In genomic region chr16:32784840-32785239, GRCm38 (mm10) we compare ENCODE assay signal across 12 mouse cellular contexts. TPM values are rescaled to one million over a fixed set of nuclear protein-coding genes. Genes with fewer than 3 reads are reported as not detected.
DNase-seq lines count a peak whose midpoint lies in the region; ATAC-seq lines count a peak whose summit lies in the region.
"Had no signal": no experiment of that assay in that cellular context is flagged by ENCODE, and none has a peak within 500 bp of the region (broad histone marks: within the 10 kb centered on the region; RNA-seq: fewer than 3 reads in every experiment).

No protein-coding gene starts in this region.

- ATAC-seq in forebrain, embryonic 14.5 days, result peak; percentile 57; the same call in 1 of the 2 replicates
- no peak for ATAC-seq in forebrain, embryonic 15.5 days (replicated peaks)

- 79% methylated on average over 13 of the region's 13 CpGs for WGBS in forebrain, embryonic 14.5 days
- 65% methylated on average over 13 of the region's 13 CpGs for WGBS in forebrain, embryonic 15.5 days
- 83% methylated on average over 13 of the region's 13 CpGs for WGBS in hindbrain, embryonic 10.5 days

- no peak overlapping the region for H3K9ac ChIP-seq in forebrain, embryonic 14.5 days (ENCODE audit: low read length)
- H3K9ac ChIP-seq in forebrain, embryonic 15.5 days (replicated peaks), result no peak overlapping the region
- H3K9ac ChIP-seq: heart, embryonic 13.5 days; liver, embryonic 13.5 days had no signal

- no peak overlapping the region for H3K4me3 ChIP-seq in forebrain, embryonic 14.5 days (ENCODE audit: low read depth, low read length)
- H3K4me3 ChIP-seq in forebrain, embryonic 15.5 days, result no peak overlapping the region
- H3K4me3 ChIP-seq in hindbrain, embryonic 10.5 days, result no peak overlapping the region
- H3K4me3 ChIP-seq: heart, embryonic 13.5 days; liver, embryonic 13.5 days had no signal

- H3K4me1 ChIP-seq in forebrain, embryonic 14.5 days (ENCODE audit: control insufficient read depth, insufficient read depth, low read length), result no peaks in the 10 kb centered on the region
- H3K4me1 ChIP-seq in forebrain, embryonic 15.5 days, result peaks cover 6% of the 10 kb centered on the region
- peaks cover 17% of the 10 kb centered on the region; the same call in 1 of the 2 replicates for H3K4me1 ChIP-seq in hindbrain, embryonic 10.5 days (replicated peaks)
- H3K4me1 ChIP-seq: heart, embryonic 13.5 days; liver, embryonic 13.5 days had no signal

- intact Hi-C loops in left cerebral cortex, postnatal 4 days (cut with DNase I), result no loop called here

- no peaks in the 10 kb centered on the region for H3K9me3 ChIP-seq in forebrain, embryonic 14.5 days (replicated peaks; ENCODE audit: control insufficient read depth, low read length)
- no peaks in the 10 kb centered on the region for H3K9me3 ChIP-seq in forebrain, embryonic 15.5 days
- peaks cover 8% of the 10 kb centered on the region; the same call in 1 of the 2 replicates for H3K9me3 ChIP-seq in hindbrain, embryonic 10.5 days
- H3K9me3 ChIP-seq: heart, embryonic 13.5 days; liver, embryonic 13.5 days had no signal

- DNase-seq in forebrain, embryonic 14.5 days (ENCODE audit: low spot score), result peak; percentile 63
- DNase-seq in hindbrain, embryonic 10.5 days (ENCODE audit: low spot score), result peak; percentile 24
- peak; percentile 56 for DNase-seq in left cerebral cortex, postnatal 4 days
- DNase-seq in right cerebral cortex, postnatal 14 days, result peak; percentile 58
- DNase-seq in lung, postnatal 25 days (ENCODE audit: low spot score), result no peak
- no peak for DNase-seq in natural killer cell, adult 2 months (ENCODE audit: low spot score in 2 of 2)
- DNase-seq in thymus, postnatal 0 days (ENCODE audit: low spot score), result no peak
- DNase-seq: cerebellum, adult 11-12 months; liver, embryonic 13.5 days had no signal

- no peaks in the 10 kb centered on the region for H3K27me3 ChIP-seq in forebrain, embryonic 14.5 days (replicated peaks; ENCODE audit: control insufficient read depth, insufficient read depth, low read length)
- H3K27me3 ChIP-seq in forebrain, embryonic 15.5 days, result no peaks in the 10 kb centered on the region
- H3K27me3 ChIP-seq in hindbrain, embryonic 10.5 days (ENCODE audit: insufficient read depth, poor library complexity, severe bottlenecking), result no peaks in the 10 kb centered on the region
- H3K27me3 ChIP-seq: heart, embryonic 13.5 days had no signal

- no peaks in the 10 kb centered on the region for H3K36me3 ChIP-seq in forebrain, embryonic 14.5 days (ENCODE audit: control insufficient read depth, insufficient read depth, low read length)
- no peaks in the 10 kb centered on the region for H3K36me3 ChIP-seq in forebrain, embryonic 15.5 days
- H3K36me3 ChIP-seq in hindbrain, embryonic 10.5 days, result no peaks in the 10 kb centered on the region
- H3K36me3 ChIP-seq: heart, embryonic 13.5 days; liver, embryonic 13.5 days had no signal

- no peak overlapping the region for H3K27ac ChIP-seq in forebrain, embryonic 14.5 days (ENCODE audit: low read depth, low read length)
- H3K27ac ChIP-seq in forebrain, embryonic 15.5 days (replicated peaks), result no peak overlapping the region
- peak overlapping the region; percentile 37; the same call in 1 of the 2 replicates for H3K27ac ChIP-seq in hindbrain, embryonic 10.5 days
- H3K27ac ChIP-seq: heart, embryonic 13.5 days; liver, embryonic 13.5 days had no signal

- no peak overlapping the region for H3K4me2 ChIP-seq in forebrain, embryonic 14.5 days (ENCODE audit: low read length)
- H3K4me2 ChIP-seq in forebrain, embryonic 15.5 days (replicated peaks), result no peak overlapping the region
- H3K4me2 ChIP-seq: heart, embryonic 13.5 days; liver, embryonic 13.5 days had no signal

RNA-seq across cellular contexts. Expression of gene Muc20, which starts 12.4 kb away (rescaled TPM):
- polyA plus RNA-seq in forebrain, embryonic 14.5 days (2014; fragmentation: Nextera tagmentation; extraction: Ambion mirVana), result not detected in 2 replicates
- polyA plus RNA-seq in forebrain, embryonic 15.5 days (2015; fragmentation: Nextera tagmentation; extraction: Ambion mirVana), result not detected in 2 replicates
- polyA plus RNA-seq in hindbrain, embryonic 10.5 days (2016; fragmentation: Nextera tagmentation; extraction: Ambion mirVana), result 0.09 TPM in 1 of 2 replicates, not detected in the other
- total RNA-seq in left cerebral cortex, postnatal 4 days (2021), result not detected
- polyA plus RNA-seq in thymus, postnatal 0 days (2015; fragmentation: Nextera tagmentation; extraction: Ambion mirVana), result 0.10 and 0.13 TPM in 2 replicates

RNA-seq across cellular contexts. Expression of gene Smbd1, which starts 25.4 kb away (rescaled TPM):
- polyA plus RNA-seq in forebrain, embryonic 14.5 days (2014; fragmentation: Nextera tagmentation; extraction: Ambion mirVana), result not detected in 2 replicates
- not detected in 2 replicates for polyA plus RNA-seq in forebrain, embryonic 15.5 days (2015; fragmentation: Nextera tagmentation; extraction: Ambion mirVana)
- not detected in 2 replicates for polyA plus RNA-seq in hindbrain, embryonic 10.5 days (2016; fragmentation: Nextera tagmentation; extraction: Ambion mirVana)
- total RNA-seq in left cerebral cortex, postnatal 4 days (2021), result not detected
- 0.29 TPM in 1 of 2 replicates, not detected in the other for polyA plus RNA-seq in thymus, postnatal 0 days (2015; fragmentation: Nextera tagmentation; extraction: Ambion mirVana)
- polyA plus RNA-seq: heart, embryonic 13.5 days; kidney, embryonic 16.5 days; liver, embryonic 13.5 days had no signal

RNA-seq across cellular contexts. Expression of gene Muc4, which starts 49.2 kb away (rescaled TPM):
- polyA plus RNA-seq in forebrain, embryonic 14.5 days (2014; fragmentation: Nextera tagmentation; extraction: Ambion mirVana), result not detected in 2 replicates
- polyA plus RNA-seq in forebrain, embryonic 15.5 days (2015; fragmentation: Nextera tagmentation; extraction: Ambion mirVana), result not detected in 2 replicates
- polyA plus RNA-seq in hindbrain, embryonic 10.5 days (2016; fragmentation: Nextera tagmentation; extraction: Ambion mirVana), result 0.56 and 0.63 TPM in 2 replicates
- total RNA-seq in left cerebral cortex, postnatal 4 days (2021), result not detected
- polyA plus RNA-seq in thymus, postnatal 0 days (2015; fragmentation: Nextera tagmentation; extraction: Ambion mirVana), result 0.24 and 0.56 TPM in 2 replicates

Comparison
In these comparisons a context has a peak if more than half of its experiments do, and no peak if none do; other contexts are left out.
1. DNase-seq: peak in forebrain, embryonic 14.5 days (single experiment), hindbrain, embryonic 10.5 days (single experiment), left cerebral cortex, postnatal 4 days (single experiment) and right cerebral cortex, postnatal 14 days (single experiment); none in lung, postnatal 25 days (single experiment), natural killer cell, adult 2 months (0 of 2) and thymus, postnatal 0 days (single experiment).